Mouse (Mus musculus) liver, embryonic 14 days (tissue): ENCODE results near the gene Ppp1r17. TPM values are rescaled to one million over a fixed set of nuclear protein-coding genes. Genes with fewer than 3 reads are reported as not detected.

Source experiments
- polyA plus RNA-seq: library from polyadenylated mRNA; depleted of rRNA; stranded (reverse); fragments of >200 nt; gene quantifications from 2 replicates; pipeline ENCODE4 v1.2.3, GENCODE M21; 2012; rRNA removed

The Ppp1r17 gene
- polyA plus RNA-seq, result not detected in 2 replicates

GRCm38 (mm10) chr6:56017291-56017994 is at the start of gene Ppp1r17:
Ppp1r17 (plus strand) TSS chr6:56017497.

Other genes with a start within 250 kb of the Ppp1r17 start
- gene Itprid1, start 180.6 kb upstream of the Ppp1r17 start, polyA plus RNA-seq, result not detected in 2 replicates